Mouse (Mus musculus) forebrain, postnatal 0 days (tissue): Measurements from ENCODE around the gene Klk8. TPM values are rescaled to one million over a fixed set of nuclear protein-coding genes. Genes with fewer than 3 reads are reported as not detected.

Experiments used
- ATAC-seq: fragments of 200-750 bp; cut with Nextera tagmentation; 2 replicates; pipeline ENCODE4 v1.8.0; 2017; ENCODE audit warnings: mild to moderate bottlenecking, moderate library complexity
- DNase-seq: peaks from one replicate; pipeline ENCODE4 v3.0.0-alpha.2; 2015
- H3K27ac ChIP-seq: fragments of 300-500 bp; sonication (generic); 2 replicates; pipeline ENCODE4 v1.5.1; 2014; ENCODE audit warnings: low read depth, mild to moderate bottlenecking, antibody characterized with exemption, low read length, moderate library complexity, mixed read lengths
- H3K27me3 ChIP-seq: fragments of 300-500 bp; sonication (generic); 2 replicates; pipeline ENCODE4 v1.6.1; 2014; ENCODE audit warnings: mild to moderate bottlenecking, low read length, mixed read lengths; ENCODE audit not compliant: insufficient read depth
- H3K36me3 ChIP-seq: fragments of 300-500 bp; sonication (generic); 2 replicates; pipeline ENCODE4 v1.6.1; 2014; ENCODE audit warnings: mild to moderate bottlenecking, moderate library complexity; ENCODE audit not compliant: insufficient read depth
- H3K4me1 ChIP-seq: fragments of 300-500 bp; sonication (generic); 2 replicates; pipeline ENCODE4 v1.6.1; 2014; ENCODE audit warnings: antibody characterized with exemption; ENCODE audit not compliant: insufficient read depth
- H3K4me2 ChIP-seq: fragments of 300-500 bp; sonication (generic); 2 replicates; pipeline ENCODE4 v1.6.1; 2014; ENCODE audit warnings: low read depth, mild to moderate bottlenecking, moderate library complexity
- H3K4me3 ChIP-seq: fragments of 300-500 bp; sonication (generic); 2 replicates; pipeline ENCODE4 v1.5.1; 2014; ENCODE audit warnings: low read depth, low read length, mixed read lengths
- H3K9ac ChIP-seq: fragments of 300-500 bp; sonication (generic); 2 replicates; pipeline ENCODE4 v1.6.1; 2014; ENCODE audit warnings: mild to moderate bottlenecking
- H3K9me3 ChIP-seq: fragments of 300-500 bp; sonication (generic); 2 replicates; pipeline ENCODE4 v1.6.1; 2016; ENCODE audit warnings: low read length
- CTCF ChIP-seq: sonication (generic); IDR thresholded peaks from 2 replicates; pipeline ENCODE4 v1.5.1; 2016; ENCODE audit warnings: antibody characterized with exemption, control low read depth, low read depth
- WGBS: fragments of 180-500 bp; shearing (Covaris S2); extraction: QIAGEN DNeasy Blood & Tissue Kit; methylation state at CpG from one replicate; pipeline ENCODE4 v1.1.7; 2014; 5-methylcytosine and 5-hydroxymethylcytosine counted together
- polyA plus RNA-seq: library from polyadenylated mRNA; unstranded; fragments of >200 nt; fragmentation: Nextera tagmentation; extraction: Ambion mirVana; gene quantifications from 2 replicates; pipeline ENCODE4 v1.2.1, GENCODE M21; 2015
- total RNA-seq: library from RNA; depleted of rRNA; stranded (reverse); fragments of >200 nt; gene quantifications from 2 replicates; pipeline ENCODE4 v1.2.3, GENCODE M21; 2014; rRNA removed

Gene Klk8
- total RNA-seq (8.4 and 13.4 TPM in 2 replicates), polyA plus RNA-seq (10.4 TPM in 2 replicates)

- Histone ChIP-seq H3K4me3 (peak within 1 kb of the TSS; percentile 51), H3K9ac (peak within 1 kb of the TSS; percentile 48), H3K36me3 (no peaks in the 10 kb centered on the region), H3K27ac (0 out of 2 replicates have a peak within 1 kb of the TSS, but pooled peaks have one; percentile 35), H3K4me1 (no peaks in the 10 kb centered on the region), H3K27me3 (no peaks in the 10 kb centered on the region; the same call in 1 of the 2 replicates), H3K9me3 (no peaks in the 10 kb centered on the region), H3K4me2 (peak within 1 kb of the TSS; percentile 62)
- TF ChIP-seq CTCF = no peak
- ATAC-seq = peak; percentile 61
- WGBS = under 1% methylated on average over 28 of the region's 28 CpGs
- DNase-seq = no peak
These were observed at the start of gene Klk8 for GRCm38 (mm10) chr7:43797333-43797769. Klk8 (plus strand) TSS chr7:43797577.

GRCm38 (mm10) chr7:43747788-43748187 is 49.6 kb upstream of the Klk8 start:
- no peak overlapping the region for H3K4me2 ChIP-seq
- H3K9me3 ChIP-seq = no peaks in the 10 kb centered on the region
- TF ChIP-seq CTCF = no peak
- 52% methylated on average over 1 of the region's 1 CpGs for WGBS
- H3K4me3 ChIP-seq = no peak overlapping the region
- H3K27me3 ChIP-seq = no peaks in the 10 kb centered on the region
- H3K9ac ChIP-seq = no peak overlapping the region
- no peak overlapping the region for H3K27ac ChIP-seq
- no peaks in the 10 kb centered on the region for H3K4me1 ChIP-seq
- H3K36me3 ChIP-seq = no peaks in the 10 kb centered on the region
- ATAC-seq (no peak), DNase-seq (no peak)

GRCm38 (mm10) chr7:43752806-43753205 is 44.6 kb upstream of the Klk8 start:
- Histone ChIP-seq H3K4me1 (no peaks in the 10 kb centered on the region), H3K4me2 (no peak overlapping the region), H3K36me3 (no peaks in the 10 kb centered on the region), H3K4me3 (no peak overlapping the region), H3K9ac (no peak overlapping the region), H3K9me3 (no peaks in the 10 kb centered on the region), H3K27me3 (no peaks in the 10 kb centered on the region), H3K27ac (no peak overlapping the region)
- WGBS = 69% methylated on average over 2 of the region's 2 CpGs
- no peak for TF ChIP-seq CTCF
- no peak for DNase-seq
- ATAC-seq = no peak

- no peak for DNase-seq
- 35% methylated on average over 8 of the region's 8 CpGs for WGBS
- TF ChIP-seq CTCF = no peak
These were observed 30.9 kb upstream of the Klk8 start for GRCm38 (mm10) chr7:43766484-43766883.

GRCm38 (mm10) chr7:43768597-43768996 is 28.8 kb upstream of the Klk8 start, which contains the start of gene Klk12:
Klk12 (plus strand) TSS chr7:43768897.
- no peak within 1 kb of the TSS for H3K4me3 ChIP-seq
- H3K4me2 ChIP-seq = no peak within 1 kb of the TSS
- H3K27ac ChIP-seq = no peak within 1 kb of the TSS
- no peak for TF ChIP-seq CTCF
- no peaks in the 10 kb centered on the region for H3K27me3 ChIP-seq
- WGBS = 81% methylated on average over 4 of the region's 4 CpGs
- no peak for DNase-seq
- H3K9ac ChIP-seq = no peak within 1 kb of the TSS
- no peaks in the 10 kb centered on the region for H3K4me1 ChIP-seq
- H3K9me3 ChIP-seq = no peaks in the 10 kb centered on the region
- no peaks in the 10 kb centered on the region for H3K36me3 ChIP-seq
- ATAC-seq = no peak

More at GRCm38 (mm10) chr7:43766484-43766883, 30.9 kb upstream of the Klk8 start:
- Histone ChIP-seq H3K27ac (no peak overlapping the region), H3K9ac (no peak overlapping the region), H3K4me3 (no peak overlapping the region), H3K9me3 (no peaks in the 10 kb centered on the region), H3K4me1 (no peaks in the 10 kb centered on the region), H3K4me2 (no peak overlapping the region), H3K36me3 (no peaks in the 10 kb centered on the region), H3K27me3 (no peaks in the 10 kb centered on the region)
- ATAC-seq = peak; percentile 77

- no peak for ATAC-seq
- Histone ChIP-seq H3K4me2 (no peak overlapping the region), H3K4me3 (no peak overlapping the region), H3K36me3 (no peaks in the 10 kb centered on the region), H3K27me3 (no peaks in the 10 kb centered on the region), H3K4me1 (no peaks in the 10 kb centered on the region), H3K27ac (no peak overlapping the region), H3K9ac (no peak overlapping the region), H3K9me3 (no peaks in the 10 kb centered on the region)
- DNase-seq = no peak
- WGBS = 93% methylated on average over 8 of the region's 8 CpGs
- TF ChIP-seq CTCF = no peak
These were observed 27.7 kb upstream of the Klk8 start for GRCm38 (mm10) chr7:43769636-43770035.

- H3K27me3 ChIP-seq = no peaks in the 10 kb centered on the region
- H3K4me2 ChIP-seq = no peak overlapping the region
- WGBS = 95% methylated on average over 10 of the region's 10 CpGs
- H3K9me3 ChIP-seq = no peaks in the 10 kb centered on the region
- ATAC-seq (no peak), DNase-seq (no peak)
- H3K27ac ChIP-seq = no peak overlapping the region
- TF ChIP-seq CTCF = no peak
- no peaks in the 10 kb centered on the region for H3K4me1 ChIP-seq
- no peak overlapping the region for H3K4me3 ChIP-seq
- no peaks in the 10 kb centered on the region for H3K36me3 ChIP-seq
- no peak overlapping the region for H3K9ac ChIP-seq
These were observed 26.7 kb upstream of the Klk8 start for GRCm38 (mm10) chr7:43770701-43771100.

GRCm38 (mm10) chr7:43771916-43772315 is 25.5 kb upstream of the Klk8 start:
- H3K4me1 ChIP-seq = no peaks in the 10 kb centered on the region
- ATAC-seq = no peak
- H3K36me3 ChIP-seq = no peaks in the 10 kb centered on the region
- 92% methylated on average over 6 of the region's 6 CpGs for WGBS
- no peak for TF ChIP-seq CTCF
- DNase-seq = no peak
- no peaks in the 10 kb centered on the region for H3K27me3 ChIP-seq
- no peak overlapping the region for H3K27ac ChIP-seq
- no peak overlapping the region for H3K4me2 ChIP-seq
- no peak overlapping the region for H3K4me3 ChIP-seq
- H3K9me3 ChIP-seq = no peaks in the 10 kb centered on the region
- no peak overlapping the region for H3K9ac ChIP-seq
